Mouse (Mus musculus) testis, adult 2 months (tissue): ENCODE measurements around the gene Rnf181. TPM values are rescaled to one million over a fixed set of nuclear protein-coding genes. Genes with fewer than 3 reads are reported as not detected.
A peak's percentile ranks its signal among the peaks of the same experiment; 100 is the strongest.

Experiments
- H3K27ac ChIP-seq: fragments of 200-500 bp; 2 replicates; pipeline ENCODE4 v1.5.1; 2012; ENCODE audit warnings: low read depth, low read length; ENCODE audit not compliant: control insufficient read depth, insufficient read depth
- H3K27me3 ChIP-seq: fragments of 200-500 bp; 2 replicates; pipeline ENCODE4 v1.6.1; 2012; ENCODE audit warnings: mild to moderate bottlenecking, low read length, moderate library complexity; ENCODE audit not compliant: control insufficient read depth, insufficient read depth
- H3K36me3 ChIP-seq: fragments of 200-500 bp; 2 replicates; pipeline ENCODE4 v1.6.1; 2012; ENCODE audit warnings: mild to moderate bottlenecking, low read length; ENCODE audit not compliant: control insufficient read depth, insufficient read depth
- H3K4me1 ChIP-seq: fragments of 200-500 bp; 2 replicates; pipeline ENCODE4 v1.6.1; 2012; ENCODE audit warnings: low read length; ENCODE audit not compliant: control insufficient read depth, insufficient read depth
- H3K4me3 ChIP-seq: fragments of 200-500 bp; 2 replicates; pipeline ENCODE4 v1.5.1; 2012; ENCODE audit warnings: low read depth, mild to moderate bottlenecking, low read length, moderate library complexity, mixed read lengths; ENCODE audit not compliant: control insufficient read depth
- CTCF ChIP-seq: fragments of 200-500 bp; IDR thresholded peaks from 2 replicates; pipeline ENCODE4 v1.5.1; 2012; ENCODE audit warnings: low read depth, mild to moderate bottlenecking, inconsistent platforms, low read length, moderate library complexity; ENCODE audit not compliant: control insufficient read depth, insufficient read depth, insufficient replicate concordance
- POLR2A ChIP-seq: fragments of 200-500 bp; IDR thresholded peaks from 2 replicates; pipeline ENCODE4 v1.6.1; 2012; ENCODE audit warnings: low read depth, mild to moderate bottlenecking, inconsistent platforms, low read length, moderate library complexity; ENCODE audit not compliant: control insufficient read depth
- polyA plus RNA-seq: library from polyadenylated mRNA; depleted of rRNA; stranded (reverse); fragments of >200 nt; gene quantifications from 2 replicates; pipeline ENCODE4 v1.2.3, GENCODE M21; 2012

The Rnf181 gene
- polyA plus RNA-seq, 1 experiment = 298 TPM

DNA sequence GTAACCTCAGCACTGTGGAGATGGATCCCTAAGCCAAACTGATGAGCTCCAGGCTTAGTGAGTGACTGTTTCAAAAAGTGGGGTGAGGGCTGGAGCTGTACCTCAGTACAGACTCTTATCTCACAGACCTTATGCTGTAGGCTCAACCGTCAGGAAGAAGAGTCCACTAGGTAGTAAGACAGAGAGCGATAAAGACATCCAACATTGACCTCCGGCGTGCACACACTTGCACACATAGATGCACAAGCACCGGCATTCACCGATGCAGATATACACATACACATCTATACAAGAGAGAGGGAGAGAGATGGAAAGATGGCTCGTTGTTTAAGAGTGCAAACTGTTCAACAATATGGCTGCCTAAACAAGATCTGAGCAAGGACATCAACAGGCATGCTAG lies 17.2 kb upstream of the Rnf181 start:
- no peak for TF ChIP-seq POLR2A
- no peak for TF ChIP-seq CTCF
- Histone ChIP-seq H3K4me3 (no peak overlapping the region), H3K36me3 (no peaks in the 10 kb centered on the region), H3K4me1 (peaks cover 10% of the 10 kb centered on the region), H3K27ac (no peak overlapping the region), H3K27me3 (peaks cover 2% of the 10 kb centered on the region; the same call in 1 of the 2 replicates)

DNA sequence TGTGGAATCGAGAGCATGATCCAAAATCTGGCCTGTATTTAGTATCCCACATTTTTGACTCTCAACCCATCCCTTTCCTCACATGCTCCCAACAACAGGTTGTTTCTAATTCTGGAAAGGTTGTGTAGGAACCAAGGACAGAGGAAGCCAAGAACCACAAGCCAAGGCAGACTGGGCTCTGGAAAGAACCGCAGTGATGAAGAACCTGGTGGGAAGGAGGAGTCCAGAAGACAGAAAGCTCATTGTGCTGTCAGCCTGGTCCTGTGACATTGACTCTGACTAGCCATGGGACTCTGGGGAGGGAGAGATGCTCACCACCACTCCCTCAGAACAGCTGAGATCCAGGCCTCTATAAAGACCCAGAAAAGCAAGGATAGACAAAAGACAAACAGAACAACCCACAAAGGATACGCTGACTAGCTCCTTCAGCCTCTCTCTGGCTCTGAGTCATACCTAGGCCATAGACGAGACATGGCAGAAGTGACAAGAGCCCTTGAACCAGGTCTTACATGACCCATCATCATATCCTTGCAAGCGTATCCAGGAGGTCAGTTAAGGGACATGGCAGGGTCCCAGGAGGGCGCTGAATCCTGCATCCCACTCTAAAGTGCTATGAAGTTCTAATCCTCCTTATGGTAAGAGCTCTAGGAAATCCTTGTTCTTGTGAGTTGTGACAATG lies 16.5 kb upstream of the Rnf181 start:
- TF ChIP-seq CTCF = no peak
- TF ChIP-seq POLR2A = no peak
- no peak overlapping the region for H3K4me3 ChIP-seq
- no peak overlapping the region for H3K27ac ChIP-seq
- peaks cover 2% of the 10 kb centered on the region; the same call in 1 of the 2 replicates for H3K27me3 ChIP-seq
- peaks cover 10% of the 10 kb centered on the region for H3K4me1 ChIP-seq
- H3K36me3 ChIP-seq = no peaks in the 10 kb centered on the region

DNA sequence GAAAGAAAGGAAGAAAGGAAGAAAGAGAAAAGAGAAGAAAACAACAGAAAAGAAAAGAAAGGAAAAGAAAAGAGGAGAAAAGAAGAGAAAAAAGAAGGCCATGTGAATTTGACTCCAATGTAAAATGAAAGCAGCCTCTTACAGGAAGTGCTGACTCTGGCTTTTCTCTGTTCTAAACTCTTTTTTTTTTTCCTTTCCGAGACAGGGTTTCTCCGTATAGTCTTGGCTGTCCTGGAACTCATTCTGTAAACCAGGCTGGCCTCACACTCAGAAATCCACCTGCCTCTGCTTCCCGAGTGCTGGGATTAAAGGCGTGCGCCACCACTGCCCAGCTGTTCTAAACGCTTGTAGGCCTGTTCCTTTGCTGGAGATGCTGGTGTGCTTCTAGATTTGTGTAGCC lies 15.7 kb upstream of the Rnf181 start:
- Histone ChIP-seq H3K4me3 (no peak overlapping the region), H3K36me3 (no peaks in the 10 kb centered on the region), H3K27me3 (peaks cover 2% of the 10 kb centered on the region; the same call in 1 of the 2 replicates), H3K27ac (no peak overlapping the region), H3K4me1 (peaks cover 10% of the 10 kb centered on the region)
- TF ChIP-seq POLR2A (no peak), CTCF (no peak)

DNA sequence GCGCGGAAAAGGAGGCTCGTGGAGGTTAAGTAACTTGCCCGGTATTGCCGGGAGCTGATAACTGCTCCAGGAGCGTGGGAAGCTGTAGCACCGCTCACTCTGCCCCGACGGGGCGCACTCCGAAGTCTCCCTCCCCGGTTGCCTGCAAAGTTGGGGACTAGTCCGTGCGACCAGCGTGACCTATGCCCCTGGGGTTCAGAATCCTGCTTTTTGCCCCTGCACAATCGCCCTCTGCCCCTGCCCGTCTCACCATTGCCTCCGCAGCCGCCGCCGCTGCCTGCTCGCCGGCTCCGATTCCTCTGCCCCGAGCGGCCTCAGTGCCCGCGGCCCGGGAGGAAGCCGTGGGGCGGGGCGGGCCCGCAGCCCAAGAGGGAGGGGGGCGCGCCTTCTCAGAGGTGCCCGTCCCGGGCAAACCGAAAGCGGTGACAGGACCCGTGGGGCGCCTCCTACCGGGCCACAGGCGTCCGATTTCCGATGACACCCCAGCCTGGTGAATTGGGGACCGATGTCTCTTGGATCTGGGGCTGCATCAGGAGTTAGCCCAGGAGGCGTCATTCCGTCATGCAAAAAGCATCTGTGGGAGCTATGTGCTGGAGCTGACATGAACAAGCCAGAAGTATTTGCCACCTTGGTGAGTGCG lies 13.5 kb upstream of the Rnf181 start, which contains the start of gene Vamp5:
Gene Vamp5 (minus strand): TSS at position 338 of the 640 bp plus-strand sequence.
- no peaks in the 10 kb centered on the region for H3K36me3 ChIP-seq
- TF ChIP-seq POLR2A (no peak; the same call in 1 of the 2 replicates), CTCF (no peak)
- H3K27me3 ChIP-seq = peaks cover 2% of the 10 kb centered on the region; the same call in 1 of the 2 replicates
- peaks cover 10% of the 10 kb centered on the region for H3K4me1 ChIP-seq
- H3K27ac ChIP-seq = peak within 1 kb of the TSS; percentile 76
- H3K4me3 ChIP-seq = peak within 1 kb of the TSS; percentile 88

DNA sequence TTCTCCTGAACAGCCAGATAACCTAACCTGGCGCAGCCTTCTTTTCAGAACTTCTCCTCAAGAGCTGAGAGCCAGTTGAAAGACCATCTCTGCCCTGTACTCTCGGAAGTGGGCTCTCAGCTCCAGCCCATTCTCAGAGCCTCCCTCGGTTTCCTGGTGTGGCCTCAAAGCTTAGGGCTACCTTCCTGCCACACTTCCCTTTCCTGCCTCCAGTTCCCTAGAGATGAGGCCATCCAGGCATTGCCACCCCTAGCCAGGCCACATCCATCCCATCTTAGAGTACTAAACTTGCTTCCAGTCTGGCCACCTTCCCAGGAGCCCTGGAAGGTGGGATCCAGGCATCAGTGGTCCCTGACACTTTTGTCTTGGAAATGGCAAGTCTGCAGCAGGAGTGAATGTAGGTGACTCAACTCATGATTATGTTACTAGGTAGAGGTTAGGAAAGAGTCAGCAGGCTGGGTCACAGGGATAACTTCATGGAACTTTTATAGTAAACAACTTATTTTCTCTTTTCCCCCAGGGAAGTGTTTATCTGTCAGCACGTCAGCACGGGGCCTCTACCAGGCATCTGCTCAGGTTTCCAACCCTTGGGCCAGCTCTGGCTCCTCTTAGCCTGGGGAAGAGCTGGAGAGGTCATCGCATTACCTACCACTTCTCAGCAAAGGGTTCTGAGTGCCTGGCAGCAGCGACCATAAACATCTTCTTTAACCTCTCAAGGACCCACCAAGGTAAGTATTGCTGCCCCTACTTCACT lies 12.8 kb upstream of the Rnf181 start:
- Histone ChIP-seq H3K27me3 (peaks cover 2% of the 10 kb centered on the region; the same call in 1 of the 2 replicates), H3K4me1 (peaks cover 10% of the 10 kb centered on the region), H3K27ac (peak overlapping the region; percentile 76), H3K36me3 (no peaks in the 10 kb centered on the region), H3K4me3 (peak overlapping the region; percentile 88)
- no peak for TF ChIP-seq POLR2A
- no peak for TF ChIP-seq CTCF

DNA sequence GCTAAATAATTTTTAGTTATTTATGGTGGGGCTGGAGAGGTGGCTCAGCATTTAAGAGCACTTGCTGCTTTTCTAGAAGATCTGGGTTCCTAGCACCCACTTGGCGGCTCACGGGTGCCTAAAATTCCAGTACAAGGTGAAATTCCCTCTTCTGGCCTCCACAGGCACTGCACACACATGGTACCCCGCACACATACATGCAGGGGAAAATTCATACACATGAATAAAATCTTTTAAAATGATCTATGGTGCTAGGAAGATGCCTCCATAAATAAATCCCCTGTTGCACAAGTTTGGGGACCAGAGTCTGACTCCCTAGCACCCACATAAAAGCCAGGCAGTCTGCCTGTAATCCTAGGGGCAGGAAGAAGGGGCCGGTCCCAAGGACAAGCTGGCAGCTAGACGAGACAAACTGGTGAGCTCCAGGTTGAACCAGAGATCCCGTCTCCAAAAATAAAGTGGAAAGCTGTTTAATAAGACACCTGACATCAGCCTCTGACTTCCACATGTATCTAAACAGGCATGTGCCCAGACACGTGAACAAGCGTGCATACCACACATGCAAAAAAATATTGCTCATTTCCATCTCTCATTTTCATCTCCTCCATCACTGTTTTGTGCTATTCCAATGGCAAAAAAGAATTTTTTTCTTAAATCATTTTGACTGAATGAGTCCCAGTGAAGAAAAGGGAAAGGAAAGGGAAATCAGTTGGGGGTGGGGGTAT lies 11.9 kb upstream of the Rnf181 start:
- H3K4me3 ChIP-seq = no peak overlapping the region
- TF ChIP-seq POLR2A = no peak
- no peak for TF ChIP-seq CTCF
- H3K27me3 ChIP-seq = peaks cover 2% of the 10 kb centered on the region; the same call in 1 of the 2 replicates
- peaks cover 10% of the 10 kb centered on the region for H3K4me1 ChIP-seq
- no peaks in the 10 kb centered on the region for H3K36me3 ChIP-seq
- no peak overlapping the region for H3K27ac ChIP-seq

DNA sequence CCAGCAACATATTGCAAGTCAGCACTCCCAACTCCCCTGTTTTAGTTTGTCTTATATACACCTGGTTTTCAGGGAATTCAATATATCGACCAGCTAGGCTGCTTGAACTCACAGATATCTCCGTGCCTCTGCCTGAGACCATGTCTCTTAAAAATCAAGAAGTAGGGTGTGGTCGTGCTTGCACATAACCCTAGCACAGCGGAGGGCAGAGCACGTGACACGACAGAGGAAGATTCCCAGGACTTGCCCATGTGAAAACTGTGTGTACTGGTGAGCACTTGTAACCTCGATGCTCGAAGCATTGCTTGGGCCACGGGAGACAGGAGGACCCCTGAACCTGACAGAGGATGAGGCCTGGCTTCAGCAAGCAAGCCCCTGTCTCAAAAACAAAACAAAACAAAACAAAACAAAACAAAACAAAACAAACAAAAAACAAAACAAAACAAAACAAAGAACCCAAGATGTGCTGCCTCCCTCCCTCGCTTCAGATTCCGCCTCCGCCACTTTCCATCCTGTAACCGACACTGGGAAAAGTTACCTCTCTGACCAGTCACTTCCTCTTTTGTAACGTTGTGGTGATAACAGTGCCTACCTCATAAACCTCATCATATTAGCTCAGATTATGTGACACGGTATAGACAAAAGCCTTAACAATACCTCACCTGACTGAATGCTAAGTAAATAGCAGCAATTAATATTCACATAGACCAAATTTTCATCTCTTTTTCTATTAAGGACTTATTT lies 8.2 kb upstream of the Rnf181 start:
- H3K27ac ChIP-seq = no peak overlapping the region
- H3K36me3 ChIP-seq = no peaks in the 10 kb centered on the region
- H3K4me3 ChIP-seq = no peak overlapping the region
- peaks cover 22% of the 10 kb centered on the region for H3K4me1 ChIP-seq
- H3K27me3 ChIP-seq = no peaks in the 10 kb centered on the region
- TF ChIP-seq CTCF (no peak), POLR2A (no peak)
